Mouse (Mus musculus) bone marrow macrophage, adult 2 months (primary cell): ENCODE measurements around the gene Cmtm7. TPM values are rescaled to one million over a fixed set of nuclear protein-coding genes. Genes with fewer than 3 reads are reported as not detected.
A peak's percentile ranks its signal among the peaks of the same experiment; 100 is the strongest.

ENCODE experiments used
- H3K27ac ChIP-seq: 2 replicates; pipeline ENCODE4 v1.5.1; 2012; ENCODE audit warnings: low read depth, low read length; ENCODE audit not compliant: insufficient read depth
- H3K4me1 ChIP-seq: 2 replicates; pipeline ENCODE4 v1.6.1; 2012; ENCODE audit warnings: low read length; ENCODE audit not compliant: control insufficient read depth, insufficient read depth
- H3K4me3 ChIP-seq: 2 replicates; pipeline ENCODE4 v1.5.1; 2012; ENCODE audit warnings: mild to moderate bottlenecking, low read length, moderate library complexity; ENCODE audit not compliant: insufficient read depth
- CTCF ChIP-seq: IDR thresholded peaks from 2 replicates; pipeline ENCODE4 v1.5.1; 2012; ENCODE audit warnings: low read depth, mild to moderate bottlenecking, low read length, moderate library complexity
- POLR2A ChIP-seq: IDR thresholded peaks from 2 replicates; pipeline ENCODE4 v1.6.1; 2012; ENCODE audit warnings: mild to moderate bottlenecking, low read depth, low read length, borderline replicate concordance
- polyA plus RNA-seq: library from polyadenylated mRNA; stranded (reverse); fragments of >200 nt; gene quantifications from 2 replicates; pipeline ENCODE4 v1.2.4, GENCODE M21; 2012; ENCODE audit not compliant: missing spikeins, insufficient read depth, insufficient read length

Gene Cmtm7
- polyA plus RNA-seq, 1 experiment = 184 TPM

DNA sequence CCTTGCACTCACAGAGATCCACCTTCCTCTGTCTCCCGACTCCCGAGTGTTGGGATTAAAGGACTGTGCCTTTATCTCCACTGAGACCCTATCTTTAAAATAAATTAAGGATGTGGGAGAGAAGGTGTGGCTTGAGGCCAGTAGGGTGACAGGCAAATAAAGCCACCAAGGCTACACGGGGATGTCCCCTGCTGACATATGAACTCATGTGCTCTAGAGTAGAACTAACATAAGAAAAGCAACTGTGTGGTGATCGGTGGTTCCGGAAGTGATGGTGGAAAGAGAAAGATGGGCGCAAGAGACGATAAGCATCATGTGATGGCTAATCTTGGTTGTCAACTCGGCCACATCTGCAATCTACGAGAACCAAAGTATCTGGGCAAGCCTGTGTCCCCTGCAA lies 29.3 kb downstream of the Cmtm7 start:
- Histone ChIP-seq H3K4me1 (peaks cover 29% of the 10 kb centered on the region), H3K27ac (0 out of 2 replicates have a peak overlapping the region, but pooled peaks have one; percentile 5), H3K4me3 (no peak overlapping the region)
- TF ChIP-seq CTCF (no peak), POLR2A (no peak)

DNA sequence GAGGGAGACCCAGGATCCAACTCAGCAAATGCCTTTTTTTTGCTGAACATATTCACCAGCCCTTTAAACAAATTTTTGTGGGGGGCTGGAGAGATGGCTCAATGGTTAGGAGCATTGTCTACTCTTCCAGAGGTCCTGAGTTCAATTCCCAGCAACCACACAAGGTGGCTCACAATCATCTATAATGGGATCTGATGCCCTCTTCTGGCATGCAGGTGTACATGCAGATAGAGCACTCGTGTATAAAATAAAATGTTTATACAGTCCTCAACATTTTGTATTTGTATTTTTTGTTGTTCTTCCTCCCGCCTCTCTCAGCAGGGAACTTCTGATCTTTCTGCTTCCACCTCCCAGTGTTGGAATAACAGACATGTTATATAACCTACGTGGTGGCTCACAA lies 30.1 kb downstream of the Cmtm7 start:
- Histone ChIP-seq H3K4me3 (no peak overlapping the region), H3K4me1 (peaks cover 31% of the 10 kb centered on the region), H3K27ac (no peak overlapping the region)
- TF ChIP-seq POLR2A = no peak
- no peak for TF ChIP-seq CTCF

DNA sequence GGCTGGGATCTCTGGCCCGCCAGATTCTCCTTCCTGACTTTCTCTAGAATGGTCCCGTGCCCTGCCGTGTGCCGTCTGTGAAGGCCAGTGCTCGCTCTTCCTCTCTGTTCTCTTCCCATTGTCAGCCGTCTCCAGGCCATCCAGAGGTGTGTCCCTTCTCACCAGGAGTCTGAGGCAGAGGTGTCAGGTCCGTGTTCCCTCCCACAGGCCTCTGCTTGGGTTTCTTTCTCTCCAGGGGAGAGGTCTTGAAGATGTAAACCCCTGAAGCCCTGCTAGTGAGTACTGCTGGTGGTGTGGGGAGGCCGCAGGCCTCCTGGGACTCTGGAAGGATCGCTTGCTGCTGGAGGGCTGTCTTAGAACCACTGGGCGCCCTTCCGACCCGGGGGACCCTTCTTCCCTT lies 34.2 kb downstream of the Cmtm7 start:
- Histone ChIP-seq H3K4me3 (no peak overlapping the region), H3K4me1 (peaks cover 60% of the 10 kb centered on the region), H3K27ac (peak overlapping the region; percentile 43)
- TF ChIP-seq CTCF (no peak), POLR2A (no peak)

DNA sequence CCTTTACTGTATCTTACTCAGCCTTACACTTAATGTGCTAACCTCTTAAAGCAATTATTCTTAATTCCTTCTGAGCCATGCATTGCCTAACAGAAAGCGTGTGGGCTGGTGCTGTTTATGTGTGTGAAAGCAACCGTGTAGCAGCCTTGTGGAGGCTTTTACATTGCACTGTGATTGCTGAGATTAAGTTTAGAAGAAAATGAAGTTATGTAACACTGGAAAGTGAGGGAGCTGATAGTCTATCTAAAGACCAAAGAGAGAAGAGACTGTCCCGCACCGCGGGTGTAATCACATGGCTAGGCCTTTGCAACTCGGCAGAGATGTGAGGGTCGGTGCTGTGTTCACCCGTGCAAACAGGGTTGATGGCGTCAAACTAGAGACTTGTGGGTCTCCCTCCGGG lies 34.6 kb downstream of the Cmtm7 start:
- H3K4me3 ChIP-seq = no peak overlapping the region
- peaks cover 60% of the 10 kb centered on the region for H3K4me1 ChIP-seq
- TF ChIP-seq CTCF = no peak
- no peak for TF ChIP-seq POLR2A
- no peak overlapping the region for H3K27ac ChIP-seq

DNA sequence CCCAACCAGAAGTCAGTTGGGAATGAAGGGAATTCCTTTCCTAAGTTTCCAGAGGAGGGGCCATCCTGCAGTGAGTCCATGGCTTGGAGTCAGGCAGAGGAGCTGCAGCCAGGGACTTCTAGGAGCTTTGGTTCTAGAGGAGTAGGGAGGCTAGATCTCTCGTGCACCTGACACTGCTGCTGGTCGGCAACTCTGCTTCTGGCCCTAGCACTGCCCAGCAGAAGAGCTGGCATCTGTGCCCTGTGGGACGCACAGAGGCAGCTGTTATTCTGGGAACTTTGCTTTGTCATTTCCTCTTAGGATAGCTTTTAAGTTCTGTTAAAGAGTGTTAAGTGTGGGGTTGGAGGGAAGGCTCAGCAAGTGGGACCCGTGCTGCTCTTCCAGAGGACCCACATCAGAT lies 36.0 kb downstream of the Cmtm7 start:
- H3K27ac ChIP-seq = peak overlapping the region; percentile 75
- TF ChIP-seq CTCF (no peak), POLR2A (no peak)
- peaks cover 68% of the 10 kb centered on the region for H3K4me1 ChIP-seq
- H3K4me3 ChIP-seq = no peak overlapping the region

GRCm38 (mm10) chr9:114745163-114745562 lies 36.5 kb downstream of the Cmtm7 start:
- Histone ChIP-seq H3K27ac (peak overlapping the region; percentile 75), H3K4me1 (peaks cover 73% of the 10 kb centered on the region), H3K4me3 (no peak overlapping the region)
- TF ChIP-seq CTCF (no peak), POLR2A (no peak)

DNA sequence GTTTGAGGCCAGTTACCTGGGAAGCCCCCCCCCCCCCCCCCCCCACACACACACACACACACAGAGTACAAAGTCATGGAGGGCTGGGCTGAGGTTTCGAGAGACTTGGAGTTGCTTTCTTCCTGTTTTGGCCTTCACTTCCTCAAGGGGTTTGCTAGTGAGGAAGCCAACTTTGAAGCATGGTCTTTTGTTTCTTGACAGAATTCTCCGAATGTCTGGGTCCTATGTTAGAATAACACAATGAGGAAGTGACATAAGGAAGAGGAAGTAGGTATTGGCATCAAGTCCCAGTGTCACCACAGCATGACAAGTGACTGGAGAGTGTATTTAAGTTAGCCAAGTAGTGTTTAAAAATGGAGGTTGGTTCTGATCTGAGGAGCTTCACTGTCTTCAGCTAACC lies 38.9 kb downstream of the Cmtm7 start:
- TF ChIP-seq CTCF = no peak
- TF ChIP-seq POLR2A = no peak
- Histone ChIP-seq H3K4me3 (no peak overlapping the region; the same call in 1 of the 2 replicates), H3K27ac (peak overlapping the region; percentile 97), H3K4me1 (peaks cover 78% of the 10 kb centered on the region)

GRCm38 (mm10) chr9:114740336-114740735 lies 41.3 kb downstream of the Cmtm7 start:
- H3K27ac ChIP-seq = no peak overlapping the region
- no peak overlapping the region for H3K4me3 ChIP-seq
- H3K4me1 ChIP-seq = peaks cover 61% of the 10 kb centered on the region
- TF ChIP-seq POLR2A (no peak), CTCF (no peak)

- Histone ChIP-seq H3K4me1 (peaks cover 45% of the 10 kb centered on the region), H3K4me3 (no peak overlapping the region), H3K27ac (no peak overlapping the region)
- no peak for TF ChIP-seq CTCF
- no peak for TF ChIP-seq POLR2A
Measured at GRCm38 (mm10) chr9:114736442-114736841, 45.2 kb downstream of the Cmtm7 start.

- peaks cover 24% of the 10 kb centered on the region for H3K4me1 ChIP-seq
- no peak overlapping the region for H3K4me3 ChIP-seq
- no peak for TF ChIP-seq POLR2A
- TF ChIP-seq CTCF = no peak
- no peak overlapping the region for H3K27ac ChIP-seq
Measured at GRCm38 (mm10) chr9:114733238-114733637, 48.4 kb downstream of the Cmtm7 start.
